Mouse (Mus musculus) testis, adult 2 months (tissue): ENCODE results near the gene Mlh3. TPM values are rescaled to one million over a fixed set of nuclear protein-coding genes. Genes with fewer than 3 reads are reported as not detected.
A peak's percentile ranks its signal among the peaks of the same experiment; 100 is the strongest.

ENCODE experiments used
- H3K27ac ChIP-seq: fragments of 200-500 bp; 2 replicates; pipeline ENCODE4 v1.5.1; 2012; ENCODE audit warnings: low read depth, low read length; ENCODE audit not compliant: control insufficient read depth, insufficient read depth
- H3K27me3 ChIP-seq: fragments of 200-500 bp; 2 replicates; pipeline ENCODE4 v1.6.1; 2012; ENCODE audit warnings: mild to moderate bottlenecking, low read length, moderate library complexity; ENCODE audit not compliant: control insufficient read depth, insufficient read depth
- H3K36me3 ChIP-seq: fragments of 200-500 bp; 2 replicates; pipeline ENCODE4 v1.6.1; 2012; ENCODE audit warnings: mild to moderate bottlenecking, low read length; ENCODE audit not compliant: control insufficient read depth, insufficient read depth
- H3K4me1 ChIP-seq: fragments of 200-500 bp; 2 replicates; pipeline ENCODE4 v1.6.1; 2012; ENCODE audit warnings: low read length; ENCODE audit not compliant: control insufficient read depth, insufficient read depth
- H3K4me3 ChIP-seq: fragments of 200-500 bp; 2 replicates; pipeline ENCODE4 v1.5.1; 2012; ENCODE audit warnings: low read depth, mild to moderate bottlenecking, low read length, moderate library complexity, mixed read lengths; ENCODE audit not compliant: control insufficient read depth
- CTCF ChIP-seq: fragments of 200-500 bp; IDR thresholded peaks from 2 replicates; pipeline ENCODE4 v1.5.1; 2012; ENCODE audit warnings: low read depth, mild to moderate bottlenecking, inconsistent platforms, low read length, moderate library complexity; ENCODE audit not compliant: control insufficient read depth, insufficient read depth, insufficient replicate concordance
- POLR2A ChIP-seq: fragments of 200-500 bp; IDR thresholded peaks from 2 replicates; pipeline ENCODE4 v1.6.1; 2012; ENCODE audit warnings: low read depth, mild to moderate bottlenecking, inconsistent platforms, low read length, moderate library complexity; ENCODE audit not compliant: control insufficient read depth
- polyA plus RNA-seq: library from polyadenylated mRNA; depleted of rRNA; stranded (reverse); fragments of >200 nt; gene quantifications from 2 replicates; pipeline ENCODE4 v1.2.3, GENCODE M21; 2012

The Mlh3 gene
- polyA plus RNA-seq, 1 experiment, result 13.1 TPM

DNA sequence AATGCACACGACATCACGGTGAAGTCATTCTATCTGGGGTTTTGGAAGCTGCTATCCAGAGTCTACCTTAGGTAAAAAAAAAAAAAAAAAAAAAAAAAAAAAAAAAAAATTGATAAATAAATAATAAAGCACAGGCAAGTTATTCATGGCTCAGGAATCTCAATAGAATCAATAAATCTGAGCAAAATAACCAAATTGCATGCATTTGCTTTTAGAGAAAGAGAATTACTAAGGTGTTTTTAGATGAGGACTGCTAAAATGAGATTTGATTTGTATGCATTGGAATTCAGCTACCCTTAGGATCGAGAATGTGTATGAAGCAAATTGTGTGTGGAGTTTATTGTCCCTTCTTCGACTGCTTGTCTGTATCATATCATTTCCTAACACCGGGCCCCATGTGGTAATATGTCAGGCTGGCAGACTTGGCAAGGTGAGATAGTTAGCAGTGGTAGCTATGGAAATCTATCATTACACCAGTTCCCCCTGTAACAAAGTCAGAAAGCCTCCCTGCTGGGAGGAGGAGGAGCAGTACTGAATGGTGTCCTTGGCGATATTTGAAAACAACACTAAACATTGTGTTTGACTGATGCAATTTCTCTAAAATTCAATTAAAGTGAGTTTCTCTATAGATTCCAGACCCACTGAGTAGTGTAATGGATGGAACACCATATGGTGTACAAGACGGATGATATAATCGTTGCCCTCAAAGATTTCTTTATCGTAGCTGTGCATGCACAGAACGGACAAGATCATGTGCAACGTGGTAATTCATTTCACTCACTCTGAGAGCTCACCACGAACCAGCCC is 10.6 kb upstream of the Mlh3 start:
- Histone ChIP-seq H3K36me3 (no peaks in the 10 kb centered on the region), H3K27me3 (no peaks in the 10 kb centered on the region), H3K4me3 (peak overlapping the region; percentile 99; the same call in 1 of the 2 replicates), H3K27ac (peak overlapping the region; percentile 99), H3K4me1 (no peaks in the 10 kb centered on the region)
- no peak for TF ChIP-seq POLR2A
- TF ChIP-seq CTCF, result no peak

- H3K4me3 ChIP-seq, result peak overlapping the region; percentile 99
- H3K36me3 ChIP-seq, result no peaks in the 10 kb centered on the region
- H3K4me1 ChIP-seq, result no peaks in the 10 kb centered on the region
- H3K27ac ChIP-seq, result peak overlapping the region; percentile 99
- TF ChIP-seq POLR2A (peak; percentile 78), CTCF (no peak)
- H3K27me3 ChIP-seq, result no peaks in the 10 kb centered on the region
Observed at GRCm38 (mm10) chr12:85280105-85280844, 9.9 kb upstream of the Mlh3 start.

GRCm38 (mm10) chr12:85279396-85280080 is 9.1 kb upstream of the Mlh3 start:
- peak overlapping the region; percentile 99 for H3K27ac ChIP-seq
- H3K27me3 ChIP-seq, result no peaks in the 10 kb centered on the region
- H3K4me3 ChIP-seq, result peak overlapping the region; percentile 99
- no peaks in the 10 kb centered on the region for H3K4me1 ChIP-seq
- TF ChIP-seq CTCF (no peak), POLR2A (no peak)
- no peaks in the 10 kb centered on the region for H3K36me3 ChIP-seq

DNA sequence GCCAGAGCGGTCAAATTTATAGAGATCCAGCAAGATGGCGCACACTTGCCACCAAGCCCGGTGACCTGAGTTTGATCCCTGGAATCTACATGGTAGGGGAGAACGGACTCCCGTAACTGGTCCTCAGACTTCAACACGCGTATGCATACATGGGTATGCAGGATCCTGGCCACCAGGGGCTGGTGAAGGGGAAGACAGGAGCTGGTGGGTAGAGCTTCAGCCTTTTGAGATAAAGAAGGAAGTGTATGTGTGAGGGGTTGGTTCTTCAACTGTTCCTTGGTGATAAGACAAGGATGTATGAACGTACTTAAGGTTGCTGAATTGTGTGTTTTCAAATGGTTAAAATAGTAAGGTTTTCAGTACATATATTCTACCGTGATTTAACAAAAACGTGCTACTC is 8.5 kb upstream of the Mlh3 start:
- Histone ChIP-seq H3K27ac (0 out of 2 replicates have a peak overlapping the region, but pooled peaks have one; percentile 21), H3K36me3 (no peaks in the 10 kb centered on the region), H3K4me1 (no peaks in the 10 kb centered on the region), H3K27me3 (no peaks in the 10 kb centered on the region), H3K4me3 (peak overlapping the region; percentile 70)
- TF ChIP-seq CTCF, result no peak
- TF ChIP-seq POLR2A, result no peak

DNA sequence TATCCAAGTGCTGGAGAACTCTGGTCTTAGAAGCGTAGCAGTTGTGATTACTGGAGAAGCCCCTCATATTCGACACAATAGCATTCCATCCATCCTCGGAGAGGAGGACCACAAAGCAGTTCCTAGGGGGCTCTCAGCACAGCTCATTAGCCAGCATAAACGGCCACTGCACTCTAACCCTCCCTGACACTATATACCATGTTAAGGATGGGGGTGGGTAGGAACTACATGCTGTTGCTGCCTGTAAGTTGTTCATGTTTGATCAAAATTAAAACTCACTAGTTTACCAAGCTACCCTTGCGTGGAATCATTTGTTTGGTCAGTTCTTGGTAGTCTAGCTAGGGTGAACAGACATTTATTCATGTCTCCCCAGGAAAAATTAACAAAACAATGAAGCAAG is 5.9 kb upstream of the Mlh3 start:
- Histone ChIP-seq H3K27ac (no peak overlapping the region), H3K4me3 (peak overlapping the region; percentile 4; the same call in 1 of the 2 replicates), H3K27me3 (no peaks in the 10 kb centered on the region), H3K4me1 (peaks cover 2% of the 10 kb centered on the region; the same call in 1 of the 2 replicates), H3K36me3 (no peaks in the 10 kb centered on the region)
- no peak for TF ChIP-seq POLR2A
- no peak for TF ChIP-seq CTCF

DNA sequence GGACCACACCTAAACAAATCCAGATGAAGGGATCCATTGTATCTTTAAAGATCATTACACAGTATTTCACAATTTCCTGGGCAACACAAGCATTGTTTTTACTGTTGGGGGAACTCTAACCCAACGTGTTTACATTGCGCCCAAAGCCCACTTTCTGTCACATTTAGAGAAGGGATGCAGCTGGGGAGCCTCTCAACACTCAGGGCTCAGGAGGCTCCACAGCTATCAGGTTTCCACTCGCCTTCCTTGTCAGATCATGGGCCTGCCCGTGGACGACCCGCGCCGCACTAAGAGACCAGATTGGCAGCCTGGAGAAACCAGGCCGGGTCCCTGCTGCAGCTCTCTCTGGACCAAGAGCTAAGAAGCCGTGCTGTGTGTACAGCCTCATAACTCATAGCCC is 3.1 kb upstream of the Mlh3 start:
- H3K36me3 ChIP-seq, result no peaks in the 10 kb centered on the region
- H3K4me3 ChIP-seq, result peak overlapping the region; percentile 37
- no peaks in the 10 kb centered on the region for H3K27me3 ChIP-seq
- peak overlapping the region; percentile 57; the same call in 1 of the 2 replicates for H3K27ac ChIP-seq
- TF ChIP-seq POLR2A (no peak), CTCF (no peak)
- peaks cover 2% of the 10 kb centered on the region; the same call in 1 of the 2 replicates for H3K4me1 ChIP-seq

DNA sequence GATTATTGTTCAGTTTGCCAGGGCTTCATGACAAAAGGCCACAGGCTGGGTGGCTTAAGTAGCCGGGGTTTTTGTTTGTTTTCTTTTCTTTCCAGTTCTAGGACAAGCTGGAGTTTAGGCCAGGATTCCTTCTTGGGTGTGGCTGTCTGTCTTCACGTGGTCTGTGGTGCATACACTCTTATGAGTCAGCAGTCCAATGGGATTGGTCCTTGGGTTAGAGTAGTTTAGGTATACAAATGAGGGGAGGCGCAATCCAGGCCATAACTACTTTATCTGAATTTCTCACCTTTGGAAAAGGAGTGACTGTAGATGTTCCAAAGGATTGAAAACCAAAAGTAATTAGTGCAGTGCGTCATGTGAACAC is 1.4 kb upstream of the Mlh3 start:
- Histone ChIP-seq H3K27ac (no peak overlapping the region), H3K4me3 (no peak overlapping the region), H3K4me1 (peaks cover 2% of the 10 kb centered on the region; the same call in 1 of the 2 replicates), H3K27me3 (no peaks in the 10 kb centered on the region), H3K36me3 (no peaks in the 10 kb centered on the region)
- TF ChIP-seq CTCF, result no peak
- no peak for TF ChIP-seq POLR2A
